Mouse (Mus musculus): ENCODE results near the gene Afap1l2.

DNA sequence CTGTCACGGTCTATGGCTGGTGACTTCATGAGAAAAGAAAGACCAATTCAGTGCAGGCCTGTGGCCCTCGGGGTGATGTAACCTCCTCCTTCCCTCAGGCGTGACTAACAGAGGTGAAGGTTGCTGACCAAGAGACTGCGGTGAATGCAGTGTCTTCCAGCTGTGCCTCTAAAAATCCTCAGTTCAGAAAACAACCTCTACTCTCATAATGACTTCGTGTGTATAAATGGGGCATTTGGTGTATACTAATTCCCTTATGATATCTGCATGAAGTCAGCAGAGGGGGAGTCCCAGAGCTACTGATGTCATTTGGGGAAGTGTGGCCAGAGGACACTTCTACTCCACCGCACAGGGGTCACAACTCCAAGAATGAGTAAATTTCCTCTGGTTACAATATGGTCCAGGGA lies 5.2 kb upstream of the Afap1l2 start:
- no peak for TF ChIP-seq CTCF (IDR thresholded peaks at IDR 0.05; ENCODE audit: borderline replicate concordance, extremely low read depth, insufficient read depth, insufficient read length)
- no peak for TF ChIP-seq POLR2A (IDR thresholded peaks at IDR 0.05; ENCODE audit: borderline replicate concordance, extremely low read depth, insufficient read depth, insufficient read length, poor library complexity, severe bottlenecking)

All from brain, embryonic 14.5 days (tissue).